Mouse (Mus musculus) forebrain, embryonic 11.5 days (tissue): Measurements from ENCODE around the gene Pde7b. TPM values are rescaled to one million over a fixed set of nuclear protein-coding genes. Genes with fewer than 3 reads are reported as not detected.
"Not testable (repeated sequence)": the region's sequence is repeated elsewhere in the genome, so short reads cannot be mapped to it uniquely, and the experiment has no call there.

ENCODE experiments used
- ATAC-seq: fragments of 200-750 bp; cut with Nextera tagmentation; replicated peaks from 2 replicates; pipeline ENCODE4 v1.8.0; 2017; ENCODE audit warnings: moderate TSS enrichment; ENCODE audit not compliant: low FRiP score
- DNase-seq: peaks from one replicate; pipeline ENCODE4 v3.0.0-alpha.2; 2017; ENCODE audit warnings: low spot score
- H3K27ac ChIP-seq: fragments of 300-500 bp; sonication (generic); 2 replicates; pipeline ENCODE4 v1.5.1; 2014; ENCODE audit warnings: low read depth, low read length
- H3K27me3 ChIP-seq: fragments of 300-500 bp; sonication (generic); 2 replicates; pipeline ENCODE4 v1.6.1; 2014; ENCODE audit warnings: mild to moderate bottlenecking, low read length, mixed read lengths; ENCODE audit not compliant: control insufficient read depth, insufficient read depth
- H3K36me3 ChIP-seq: fragments of 300-500 bp; sonication (generic); 2 replicates; pipeline ENCODE4 v1.6.1; 2014; ENCODE audit warnings: mild to moderate bottlenecking, low read length, moderate library complexity, mixed read lengths; ENCODE audit not compliant: control insufficient read depth, insufficient read depth
- H3K4me1 ChIP-seq: fragments of 300-500 bp; sonication (generic); replicated peaks from 2 replicates; pipeline ENCODE4 v1.6.1; 2014; ENCODE audit warnings: low read length, mixed read lengths; ENCODE audit not compliant: control insufficient read depth, insufficient read depth
- H3K4me2 ChIP-seq: fragments of 300-500 bp; sonication (generic); 2 replicates; pipeline ENCODE4 v1.6.1; 2014; ENCODE audit warnings: low read depth, mild to moderate bottlenecking, low read length, moderate library complexity, mixed read lengths; ENCODE audit not compliant: severe bottlenecking
- H3K4me3 ChIP-seq: fragments of 300-500 bp; sonication (generic); 2 replicates; pipeline ENCODE4 v1.5.1; 2014; ENCODE audit warnings: low read depth, low read length
- H3K9ac ChIP-seq: fragments of 300-500 bp; sonication (generic); 2 replicates; pipeline ENCODE4 v1.6.1; 2014; ENCODE audit warnings: low read length
- H3K9me3 ChIP-seq: fragments of 300-500 bp; sonication (generic); 2 replicates; pipeline ENCODE4 v1.6.1; 2016; ENCODE audit warnings: low read length, mixed read lengths; ENCODE audit not compliant: control insufficient read depth
- whole genome bisulfite sequencing: fragments of 180-500 bp; shearing (Covaris S2); extraction: QIAGEN DNeasy Blood & Tissue Kit; methylation state at CpG from one replicate; pipeline ENCODE4 v1.1.7; 2014; 5-methylcytosine and 5-hydroxymethylcytosine counted together
- polyA plus RNA-seq: library from polyadenylated mRNA; unstranded; fragments of >200 nt; fragmentation: Nextera tagmentation; extraction: Ambion mirVana; gene quantifications from 2 replicates; pipeline ENCODE4 v1.2.1, GENCODE M21; 2014

The Pde7b gene
- polyA plus RNA-seq, 1 experiment from 2014 or later: 1.7 TPM

GRCm38 (mm10) chr10:20547951-20548551 lies 176.8 kb downstream of the Pde7b start:
- H3K27me3 ChIP-seq: no peaks in the 10 kb centered on the region
- H3K9me3 ChIP-seq: no peaks in the 10 kb centered on the region
- ATAC-seq: peak; percentile 51
- no peaks in the 10 kb centered on the region for H3K36me3 ChIP-seq
- DNase-seq: peak; percentile 65
- peak overlapping the region; percentile 54 for H3K9ac ChIP-seq
- peak overlapping the region; percentile 64 for H3K4me2 ChIP-seq
- 2% methylated on average over 19 of the region's 19 CpGs for WGBS
- peaks cover 3% of the 10 kb centered on the region; the same call in 1 of the 2 replicates for H3K4me1 ChIP-seq
- no peak overlapping the region for H3K27ac ChIP-seq
- H3K4me3 ChIP-seq: peak overlapping the region; percentile 25

GRCm38 (mm10) chr10:20543121-20543520 lies 181.8 kb downstream of the Pde7b start:
- Histone ChIP-seq H3K4me1 (no peaks in the 10 kb centered on the region; the same call in 1 of the 2 replicates), H3K36me3 (no peaks in the 10 kb centered on the region), H3K9me3 (no peaks in the 10 kb centered on the region), H3K27ac (no peak overlapping the region), H3K27me3 (no peaks in the 10 kb centered on the region), H3K4me2 (no peak overlapping the region), H3K9ac (no peak overlapping the region), H3K4me3 (no peak overlapping the region)
- no peak for ATAC-seq
- 56% methylated on average over 3 of the region's 3 CpGs for WGBS
- no peak for DNase-seq

- DNase-seq: no peak
- Histone ChIP-seq H3K4me3 (no peak overlapping the region), H3K4me2 (no peak overlapping the region), H3K27ac (no peak overlapping the region), H3K27me3 (no peaks in the 10 kb centered on the region), H3K9ac (no peak overlapping the region), H3K9me3 (no peaks in the 10 kb centered on the region), H3K36me3 (no peaks in the 10 kb centered on the region), H3K4me1 (no peaks in the 10 kb centered on the region)
- 77% methylated on average over 5 of the region's 5 CpGs for WGBS
- ATAC-seq: no peak
Measured at GRCm38 (mm10) chr10:20533811-20534210, 191.1 kb downstream of the Pde7b start.

- H3K27me3 ChIP-seq: no peaks in the 10 kb centered on the region
- no peak overlapping the region for H3K27ac ChIP-seq
- H3K4me2 ChIP-seq: no peak overlapping the region
- no peak overlapping the region for H3K9ac ChIP-seq
- H3K9me3 ChIP-seq: no peaks in the 10 kb centered on the region
- DNase-seq (no peak), ATAC-seq (no peak)
- no peak overlapping the region for H3K4me3 ChIP-seq
- H3K4me1 ChIP-seq: no peaks in the 10 kb centered on the region
- 82% methylated on average over 5 of the region's 5 CpGs for WGBS
- no peaks in the 10 kb centered on the region for H3K36me3 ChIP-seq
Measured at GRCm38 (mm10) chr10:20531921-20532320, 193.0 kb downstream of the Pde7b start.

- H3K9ac ChIP-seq: no peak overlapping the region
- H3K9me3 ChIP-seq: no peaks in the 10 kb centered on the region
- DNase-seq: no peak
- H3K4me2 ChIP-seq: no peak overlapping the region
- WGBS: 83% methylated on average over 20 of the region's 20 CpGs
- no peaks in the 10 kb centered on the region for H3K4me1 ChIP-seq
- no peaks in the 10 kb centered on the region for H3K27me3 ChIP-seq
- no peak overlapping the region for H3K4me3 ChIP-seq
- no peaks in the 10 kb centered on the region for H3K36me3 ChIP-seq
- no peak for ATAC-seq
- H3K27ac ChIP-seq: no peak overlapping the region
Measured at GRCm38 (mm10) chr10:20528544-20529411, 196.1 kb downstream of the Pde7b start.

GRCm38 (mm10) chr10:20527737-20528136 lies 197.1 kb downstream of the Pde7b start:
- Histone ChIP-seq H3K36me3 (no peaks in the 10 kb centered on the region), H3K9me3 (no peaks in the 10 kb centered on the region), H3K9ac (no peak overlapping the region), H3K27me3 (no peaks in the 10 kb centered on the region), H3K4me3 (no peak overlapping the region), H3K27ac (no peak overlapping the region), H3K4me1 (no peaks in the 10 kb centered on the region), H3K4me2 (no peak overlapping the region)
- ATAC-seq: no peak
- WGBS: 87% methylated on average over 4 of the region's 4 CpGs
- no peak for DNase-seq

- Histone ChIP-seq H3K4me1 (no peaks in the 10 kb centered on the region), H3K36me3 (no peaks in the 10 kb centered on the region), H3K9ac (no peak overlapping the region), H3K27me3 (no peaks in the 10 kb centered on the region), H3K4me3 (no peak overlapping the region), H3K9me3 (no peaks in the 10 kb centered on the region), H3K27ac (no peak overlapping the region), H3K4me2 (no peak overlapping the region)
- no peak for DNase-seq
- ATAC-seq: no peak
- 88% methylated on average over 9 of the region's 9 CpGs for WGBS
Measured at GRCm38 (mm10) chr10:20518529-20518889, 206.4 kb downstream of the Pde7b start.

- not testable (repeated sequence) for H3K9me3 ChIP-seq, H3K4me1 ChIP-seq, DNase-seq, H3K4me2 ChIP-seq, H3K27ac ChIP-seq, H3K9ac ChIP-seq, ATAC-seq, H3K36me3 ChIP-seq, H3K27me3 ChIP-seq, H3K4me3 ChIP-seq
- 78% methylated on average over 9 of the region's 9 CpGs for WGBS
Measured at GRCm38 (mm10) chr10:20517756-20518528, 206.9 kb downstream of the Pde7b start.
